Mouse (Mus musculus) bone marrow macrophage, adult 2 months (primary cell): ENCODE results near the gene Gm45713. TPM values are rescaled to one million over a fixed set of nuclear protein-coding genes. Genes with fewer than 3 reads are reported as not detected.

Source experiments
- H3K27ac ChIP-seq: 2 replicates; pipeline ENCODE4 v1.5.1; 2012; ENCODE audit warnings: low read depth, low read length; ENCODE audit not compliant: insufficient read depth
- H3K4me1 ChIP-seq: 2 replicates; pipeline ENCODE4 v1.6.1; 2012; ENCODE audit warnings: low read length; ENCODE audit not compliant: control insufficient read depth, insufficient read depth
- H3K4me3 ChIP-seq: 2 replicates; pipeline ENCODE4 v1.5.1; 2012; ENCODE audit warnings: mild to moderate bottlenecking, low read length, moderate library complexity; ENCODE audit not compliant: insufficient read depth
- CTCF ChIP-seq: IDR thresholded peaks from 2 replicates; pipeline ENCODE4 v1.5.1; 2012; ENCODE audit warnings: low read depth, mild to moderate bottlenecking, low read length, moderate library complexity
- POLR2A ChIP-seq: IDR thresholded peaks from 2 replicates; pipeline ENCODE4 v1.6.1; 2012; ENCODE audit warnings: mild to moderate bottlenecking, low read depth, low read length, borderline replicate concordance
- polyA plus RNA-seq: library from polyadenylated mRNA; stranded (reverse); fragments of >200 nt; gene quantifications from 2 replicates; pipeline ENCODE4 v1.2.4, GENCODE M21; 2012; ENCODE audit not compliant: missing spikeins, insufficient read depth, insufficient read length

Gene Gm45713
- polyA plus RNA-seq, 1 experiment: not detected

DNA sequence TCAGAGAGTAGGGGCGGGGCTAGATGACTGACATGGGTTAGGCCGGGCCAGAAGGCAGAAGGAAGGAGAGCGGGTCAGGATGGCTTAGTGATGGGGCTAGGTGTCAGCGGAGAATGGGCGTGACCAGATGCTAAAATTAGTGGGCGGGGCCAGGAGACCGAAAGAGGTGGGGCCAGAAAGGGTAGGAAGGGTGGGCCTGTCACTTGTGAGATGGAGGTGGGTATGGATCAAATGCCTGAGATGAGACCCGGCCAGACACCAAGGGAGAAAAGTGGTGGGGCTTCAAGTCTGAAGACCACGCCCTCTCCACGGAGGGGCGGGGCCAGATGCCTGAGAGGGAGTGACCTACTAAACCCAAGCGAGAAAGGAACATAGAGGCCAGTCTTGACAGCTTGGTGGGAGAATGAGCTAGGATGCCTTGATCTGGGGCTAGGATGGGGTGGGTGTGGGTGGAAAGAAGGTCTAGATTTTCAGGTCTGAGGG lies 1.4 kb downstream of the Gm45713 start:
- no peak overlapping the region for H3K27ac ChIP-seq
- peaks cover 6% of the 10 kb centered on the region for H3K4me1 ChIP-seq
- H3K4me3 ChIP-seq: no peak overlapping the region
- TF ChIP-seq CTCF (no peak), POLR2A (no peak)

DNA sequence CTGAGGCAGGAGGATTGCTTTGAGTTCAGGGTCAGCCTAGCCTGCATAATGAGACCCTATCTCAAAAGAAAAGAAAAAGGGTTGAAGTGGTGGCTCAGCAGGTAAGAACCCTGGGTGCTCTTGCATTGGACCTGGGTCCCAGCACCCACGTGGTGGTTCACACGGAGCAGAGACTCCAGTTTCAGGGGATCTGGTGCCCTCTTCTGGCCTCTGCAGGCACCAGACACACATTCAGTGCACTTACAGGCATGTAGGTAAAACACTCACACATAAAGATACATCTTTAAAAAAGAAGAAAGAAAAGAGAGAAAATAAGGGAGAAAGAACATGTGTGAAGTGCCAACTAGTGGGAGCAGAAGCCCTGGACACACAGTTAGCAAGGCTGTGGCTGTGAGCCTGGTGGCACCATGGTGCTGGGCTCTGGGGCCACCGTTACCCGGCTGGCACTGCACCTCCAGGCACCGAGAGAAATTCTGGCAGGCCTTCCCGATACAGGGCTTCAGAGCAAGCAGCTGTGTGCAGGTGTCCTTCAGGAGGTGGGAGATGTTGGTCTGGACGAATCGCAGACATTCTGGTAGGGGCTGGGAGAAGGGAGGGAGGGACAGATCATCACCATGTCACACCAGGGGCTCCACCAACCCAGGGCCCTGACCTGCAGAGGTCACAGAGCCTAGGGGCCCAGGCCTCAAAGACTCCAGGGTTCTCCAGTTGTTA lies 2.4 kb downstream of the Gm45713 start:
- no peak overlapping the region for H3K4me3 ChIP-seq
- no peak for TF ChIP-seq CTCF
- peaks cover 6% of the 10 kb centered on the region for H3K4me1 ChIP-seq
- no peak overlapping the region for H3K27ac ChIP-seq

DNA sequence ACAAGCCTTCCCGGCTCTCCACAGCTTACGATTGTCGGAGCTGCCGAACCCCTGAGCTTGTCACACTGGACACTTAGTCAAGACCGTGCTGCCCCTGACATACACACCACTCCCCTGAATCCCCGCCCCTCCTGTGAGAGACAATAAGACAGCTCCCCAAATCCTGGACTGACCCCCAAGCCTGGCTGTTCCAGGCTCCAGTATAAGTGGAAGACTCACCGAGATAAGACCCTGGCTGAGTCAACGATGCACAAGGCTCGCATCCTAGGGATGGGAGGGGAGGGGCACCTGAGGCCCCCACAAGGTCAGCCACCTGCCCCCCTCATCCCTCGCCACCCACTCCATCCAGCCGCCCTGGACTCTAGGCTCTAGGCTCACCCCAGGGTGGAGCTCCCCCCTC lies 4.2 kb downstream of the Gm45713 start:
- Histone ChIP-seq H3K4me3 (no peak overlapping the region), H3K27ac (no peak overlapping the region), H3K4me1 (peaks cover 6% of the 10 kb centered on the region)
- TF ChIP-seq CTCF (no peak), POLR2A (no peak)

DNA sequence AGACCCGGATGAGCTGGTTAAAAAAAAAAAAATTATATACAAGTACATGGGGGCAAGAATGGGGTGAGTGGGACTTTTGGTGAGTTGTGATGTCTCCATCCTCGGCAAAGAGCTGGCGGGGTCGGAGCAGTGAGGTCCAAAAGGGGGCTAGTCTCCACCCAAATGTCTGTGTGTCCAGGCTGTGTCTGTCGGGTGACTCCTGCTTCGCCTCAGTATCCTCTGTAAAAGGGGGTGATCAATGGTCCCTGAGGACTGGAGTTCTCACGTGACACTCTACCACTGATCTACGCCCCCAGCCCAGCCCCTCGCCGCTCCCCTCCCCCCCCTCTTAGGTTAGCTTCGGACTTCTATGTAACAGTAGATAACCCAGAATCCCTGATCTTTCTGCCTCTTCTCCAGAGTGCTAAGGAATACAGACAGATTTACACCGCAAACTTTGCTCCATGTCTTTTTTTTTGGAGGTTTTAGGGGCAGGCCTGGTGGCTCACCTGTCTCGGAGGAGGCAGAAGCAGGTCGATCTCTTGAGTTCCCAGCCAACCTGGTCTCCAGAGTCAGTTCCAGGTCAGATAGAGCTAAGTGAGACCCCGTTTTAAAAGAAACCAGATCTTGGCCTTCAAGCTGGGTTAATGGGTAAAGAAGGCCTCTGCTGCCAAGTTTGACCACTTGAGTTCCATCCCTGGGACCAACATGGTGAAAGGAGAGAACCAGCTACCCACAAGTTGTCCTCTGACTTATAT lies 6.1 kb downstream of the Gm45713 start:
- Histone ChIP-seq H3K4me3 (peak overlapping the region; percentile 70), H3K27ac (peak overlapping the region; percentile 86), H3K4me1 (peaks cover 10% of the 10 kb centered on the region)
- no peak for TF ChIP-seq CTCF
- no peak for TF ChIP-seq POLR2A

DNA sequence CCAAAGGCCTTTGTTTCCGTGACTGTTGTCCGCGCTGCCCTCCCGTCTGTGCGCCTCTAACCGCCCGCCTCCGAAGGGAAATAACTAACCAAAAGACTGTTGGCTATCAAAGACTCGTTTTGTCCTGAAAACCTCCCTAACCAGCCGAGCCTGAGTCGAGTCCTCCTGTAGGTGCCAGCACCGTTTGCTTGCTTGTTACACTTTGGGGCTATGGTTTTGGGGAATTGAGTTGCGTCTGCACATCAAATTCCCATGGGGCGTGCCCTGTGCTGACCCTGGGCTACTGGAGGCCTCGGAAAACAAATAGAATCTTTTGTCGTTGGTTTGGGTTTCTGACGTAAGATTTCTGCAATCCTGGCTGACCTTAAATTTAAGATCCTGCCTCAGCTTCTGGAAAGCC lies 6.7 kb downstream of the Gm45713 start:
- Histone ChIP-seq H3K27ac (peak overlapping the region; percentile 86), H3K4me3 (peak overlapping the region; percentile 70), H3K4me1 (peaks cover 12% of the 10 kb centered on the region)
- no peak; the same call in 1 of the 2 replicates for TF ChIP-seq POLR2A
- no peak for TF ChIP-seq CTCF

DNA sequence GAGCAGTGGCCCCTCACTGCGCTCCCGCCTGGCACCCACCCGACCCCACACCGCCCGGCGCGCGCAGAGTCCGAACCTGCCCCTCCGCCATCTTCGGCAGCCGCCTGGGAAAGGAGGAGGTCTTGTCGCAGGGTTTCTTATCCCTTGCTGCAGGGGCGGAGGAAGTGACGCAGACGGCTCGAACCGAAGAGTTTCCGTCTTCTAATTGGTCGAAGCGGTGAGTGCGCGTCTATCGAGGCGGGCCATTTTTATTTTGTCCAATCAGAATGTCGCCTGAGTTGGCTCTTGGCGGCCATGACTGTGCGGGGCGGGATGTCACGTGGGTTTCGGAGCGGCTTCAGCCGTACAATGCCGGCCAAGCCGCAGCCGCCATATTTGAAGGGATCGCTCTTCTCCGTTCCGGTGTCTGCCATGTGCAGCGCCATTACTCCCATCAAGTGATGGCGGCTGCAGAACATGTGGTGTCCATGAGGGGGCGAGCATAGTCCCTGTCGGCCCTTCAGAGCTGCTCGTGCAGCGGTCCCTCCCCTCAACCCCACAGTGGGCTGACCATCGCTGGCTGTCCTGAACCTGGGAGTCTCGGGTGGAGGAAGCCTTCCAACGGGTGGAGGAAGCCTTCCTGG lies 7.3 kb downstream of the Gm45713 start, which contains the start of gene Rpl13a:
Rpl13a (minus strand) TSS at position 138 of the 623 bp plus-strand sequence.
- Histone ChIP-seq H3K4me3 (peak within 1 kb of the TSS; percentile 72), H3K4me1 (peaks cover 12% of the 10 kb centered on the region), H3K27ac (peak within 1 kb of the TSS; percentile 86)
- no peak for TF ChIP-seq POLR2A
- no peak for TF ChIP-seq CTCF

DNA sequence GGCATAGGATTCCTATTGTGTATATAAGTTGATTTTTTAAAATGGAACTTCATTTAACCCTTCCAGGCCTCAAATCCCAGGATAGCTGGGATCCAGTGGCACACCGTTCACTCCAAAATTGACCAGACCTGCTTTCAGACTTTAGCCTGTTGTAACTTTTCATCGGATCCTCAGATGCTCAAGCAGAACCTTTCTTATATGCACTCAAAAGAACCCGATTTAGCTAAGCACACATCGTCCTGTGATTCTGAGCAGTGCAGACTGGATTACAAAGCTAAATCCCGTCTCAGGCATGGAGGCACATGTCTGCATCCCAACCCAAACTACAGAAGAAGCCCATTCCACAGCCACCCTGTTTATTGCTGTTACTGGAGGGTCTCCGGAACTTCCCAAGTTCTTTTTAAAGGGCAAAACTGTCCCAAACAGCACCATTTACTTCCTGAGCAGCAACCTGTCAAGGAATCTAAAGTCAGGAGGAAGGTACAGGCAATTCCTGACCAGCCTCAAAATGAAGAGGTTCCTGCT lies 8.3 kb downstream of the Gm45713 start:
- H3K4me3 ChIP-seq: peak overlapping the region; percentile 72
- peaks cover 15% of the 10 kb centered on the region for H3K4me1 ChIP-seq
- no peak for TF ChIP-seq POLR2A
- TF ChIP-seq CTCF: no peak
- H3K27ac ChIP-seq: peak overlapping the region; percentile 84

DNA sequence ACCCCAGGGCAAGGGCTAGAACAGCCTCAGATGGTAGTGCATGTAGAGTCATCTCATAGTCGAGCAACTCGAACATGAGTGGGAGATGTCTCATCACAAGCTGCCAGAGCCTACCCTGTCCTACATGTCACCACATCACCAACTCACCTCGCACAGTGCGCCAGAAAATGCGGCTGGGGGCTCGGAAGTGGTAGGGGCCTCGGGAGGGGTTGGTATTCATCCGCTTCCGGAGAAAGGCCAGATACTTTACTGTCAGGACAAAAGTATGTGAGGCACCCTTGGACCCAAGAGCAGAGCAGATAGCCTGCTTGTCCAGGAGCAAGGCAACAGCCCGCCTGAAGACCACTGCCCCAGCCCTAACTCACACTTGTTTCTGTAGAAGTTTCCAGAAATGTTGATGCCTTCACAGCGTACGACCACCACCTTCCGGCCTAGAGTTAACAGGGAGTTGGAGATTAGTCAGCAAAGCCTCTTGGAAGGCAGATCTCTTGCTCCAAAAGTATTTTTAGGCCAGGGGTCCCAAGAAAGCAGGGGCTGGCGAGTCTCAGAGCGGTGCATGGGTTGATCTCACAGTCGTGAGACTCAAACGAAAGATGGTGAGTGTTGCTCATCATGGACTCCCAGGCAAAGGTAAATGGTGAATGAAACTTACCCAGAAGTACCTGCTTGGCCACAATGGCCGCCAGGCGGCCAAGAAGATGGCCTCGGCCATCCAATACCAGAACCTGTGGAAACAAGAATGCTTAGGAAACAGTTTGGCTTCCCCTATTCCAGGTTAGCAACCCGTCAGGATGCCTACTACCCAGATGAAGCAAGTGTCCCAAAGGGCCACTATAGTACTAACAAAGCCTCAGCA lies 9.0 kb downstream of the Gm45713 start:
- TF ChIP-seq CTCF: no peak
- TF ChIP-seq POLR2A: no peak
- H3K27ac ChIP-seq: peak overlapping the region; percentile 84
- peaks cover 20% of the 10 kb centered on the region for H3K4me1 ChIP-seq
- peak overlapping the region; percentile 72 for H3K4me3 ChIP-seq
